Mouse (Mus musculus) forebrain, embryonic 14.5 days (tissue): Measurements from ENCODE around the gene Cacna2d2. TPM values are rescaled to one million over a fixed set of nuclear protein-coding genes. Genes with fewer than 3 reads are reported as not detected.
"Not testable (repeated sequence)": the region's sequence is repeated elsewhere in the genome, so short reads cannot be mapped to it uniquely, and the experiment has no call there.

Source experiments
- ATAC-seq: fragments of 200-750 bp; cut with Nextera tagmentation; 2 replicates; pipeline ENCODE4 v1.8.0; 2017; ENCODE audit warnings: mild to moderate bottlenecking, moderate library complexity
- DNase-seq: peaks from one replicate; pipeline ENCODE4 v3.0.0-alpha.2; 2015; ENCODE audit warnings: low spot score
- H3K27ac ChIP-seq: fragments of 300-500 bp; sonication (generic); 2 replicates; pipeline ENCODE4 v1.5.1; 2014; ENCODE audit warnings: low read depth, mild to moderate bottlenecking, control low read depth, low read length, moderate library complexity
- H3K27me3 ChIP-seq: fragments of 300-500 bp; sonication (generic); replicated peaks from 2 replicates; pipeline ENCODE4 v1.6.1; 2014; ENCODE audit warnings: low read length, control low read depth, mixed read lengths; ENCODE audit not compliant: control insufficient read depth, insufficient read depth
- H3K36me3 ChIP-seq: fragments of 300-500 bp; sonication (generic); 2 replicates; pipeline ENCODE4 v1.6.1; 2014; ENCODE audit warnings: low read length, control low read depth; ENCODE audit not compliant: control insufficient read depth, insufficient read depth
- H3K4me1 ChIP-seq: fragments of 300-500 bp; sonication (generic); 2 replicates; pipeline ENCODE4 v1.6.1; 2014; ENCODE audit warnings: antibody characterized with exemption, low read length, control low read depth; ENCODE audit not compliant: control insufficient read depth, insufficient read depth
- H3K4me2 ChIP-seq: fragments of 300-500 bp; sonication (generic); 2 replicates; pipeline ENCODE4 v1.6.1; 2014; ENCODE audit warnings: mild to moderate bottlenecking, control low read depth, low read length
- H3K4me3 ChIP-seq: fragments of 300-500 bp; sonication (generic); 2 replicates; pipeline ENCODE4 v1.5.1; 2014; ENCODE audit warnings: low read depth, low read length, control low read depth
- H3K9ac ChIP-seq: fragments of 300-500 bp; sonication (generic); 2 replicates; pipeline ENCODE4 v1.6.1; 2014; ENCODE audit warnings: mild to moderate bottlenecking, low read length, control low read depth, moderate library complexity
- H3K9me3 ChIP-seq: fragments of 300-500 bp; sonication (generic); replicated peaks from 2 replicates; pipeline ENCODE4 v1.6.1; 2016; ENCODE audit warnings: low read length, control low read depth, mixed read lengths; ENCODE audit not compliant: control insufficient read depth
- WGBS: fragments of 180-500 bp; shearing (Covaris S2); extraction: QIAGEN DNeasy Blood & Tissue Kit; methylation state at CpG from one replicate; pipeline ENCODE4 v1.1.7; 2014; 5-methylcytosine and 5-hydroxymethylcytosine counted together
- polyA plus RNA-seq: library from polyadenylated mRNA; unstranded; fragments of >200 nt; fragmentation: Nextera tagmentation; extraction: Ambion mirVana; gene quantifications from 2 replicates; pipeline ENCODE4 v1.2.1, GENCODE M21; 2014

The Cacna2d2 gene
- polyA plus RNA-seq, 1 experiment from 2014 or later: 4.2 TPM

DNA sequence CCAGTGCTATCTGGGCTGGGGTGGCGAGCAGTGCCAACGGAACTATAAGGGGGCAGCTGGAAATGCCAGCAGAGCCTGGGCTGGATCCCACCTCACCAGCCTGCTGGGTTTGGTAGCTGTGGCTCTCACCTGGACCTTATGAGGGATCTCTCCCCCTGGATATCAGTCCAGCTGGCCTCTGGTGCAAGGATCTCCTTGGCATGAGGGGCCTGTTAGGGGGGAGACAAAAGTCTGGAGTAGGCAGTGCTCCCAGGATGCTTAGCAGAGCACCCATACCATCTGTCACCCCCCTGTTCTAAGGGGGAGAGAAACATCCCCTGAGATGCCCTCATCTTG is 172.9 kb downstream of the Cacna2d2 start:
- ATAC-seq (no peak), DNase-seq (no peak)
- no peaks in the 10 kb centered on the region for H3K27me3 ChIP-seq
- no peak overlapping the region for H3K9ac ChIP-seq
- no peaks in the 10 kb centered on the region for H3K9me3 ChIP-seq
- peaks cover 39% of the 10 kb centered on the region for H3K36me3 ChIP-seq
- no peak overlapping the region for H3K27ac ChIP-seq
- WGBS: 97% methylated on average over 2 of the region's 2 CpGs
- peaks cover 25% of the 10 kb centered on the region for H3K4me1 ChIP-seq
- H3K4me2 ChIP-seq: no peak overlapping the region
- H3K4me3 ChIP-seq: no peak overlapping the region

GRCm38 (mm10) chr9:107573774-107574173 is 174.4 kb downstream of the Cacna2d2 start:
- not testable (repeated sequence) for H3K9ac ChIP-seq, H3K27ac ChIP-seq, H3K27me3 ChIP-seq, DNase-seq, ATAC-seq, H3K4me3 ChIP-seq, H3K4me2 ChIP-seq, H3K9me3 ChIP-seq
- H3K36me3 ChIP-seq: peaks cover 39% of the 10 kb centered on the region
- 80% methylated on average over 6 of the region's 6 CpGs for WGBS
- peaks cover 15% of the 10 kb centered on the region for H3K4me1 ChIP-seq

GRCm38 (mm10) chr9:107575579-107576356 is 176.4 kb downstream of the Cacna2d2 start:
- Histone ChIP-seq H3K4me1 (peaks cover 13% of the 10 kb centered on the region), H3K36me3 (peaks cover 37% of the 10 kb centered on the region), H3K9ac (no peak overlapping the region), H3K4me3 (no peak overlapping the region), H3K4me2 (no peak overlapping the region), H3K27ac (no peak overlapping the region), H3K27me3 (no peaks in the 10 kb centered on the region), H3K9me3 (no peaks in the 10 kb centered on the region)
- no peak for DNase-seq
- WGBS: 87% methylated on average over 14 of the region's 14 CpGs
- ATAC-seq: no peak

DNA sequence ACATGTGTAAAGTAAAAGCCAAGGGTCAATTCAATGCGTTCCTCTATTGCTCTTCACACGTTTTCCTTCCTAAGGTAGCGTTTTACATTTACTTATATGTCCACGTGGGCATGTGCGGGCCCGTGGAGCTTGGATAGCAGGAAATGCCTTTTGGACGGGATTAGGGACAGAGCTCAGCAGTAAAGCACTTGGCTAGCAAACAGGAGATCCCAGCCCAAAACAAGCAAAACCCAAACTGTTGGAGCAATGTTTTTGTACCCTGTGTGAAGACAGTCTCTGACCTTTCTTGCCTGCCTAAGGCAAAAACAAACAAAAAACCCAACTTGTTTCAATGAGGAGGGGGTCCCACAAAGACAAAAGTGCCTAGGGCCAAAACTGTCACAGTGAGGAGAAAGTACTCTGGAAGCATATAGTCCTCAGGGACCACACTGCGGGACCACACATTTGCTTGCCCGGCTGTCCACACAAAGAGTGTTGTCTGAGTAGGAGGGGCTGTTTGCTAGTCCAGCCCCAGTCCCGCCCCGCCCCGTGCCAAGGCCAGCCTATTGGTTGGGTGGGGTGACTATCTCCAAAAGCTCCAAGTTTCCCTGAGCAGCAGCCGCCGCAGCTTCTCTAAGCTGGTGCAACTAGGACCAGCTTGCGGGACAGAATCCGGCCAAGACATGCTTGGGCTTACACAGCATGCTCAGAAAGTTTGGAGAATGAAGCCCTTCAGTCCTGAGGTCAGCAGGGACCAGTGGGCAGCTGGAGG is 177.1 kb downstream of the Cacna2d2 start, which contains the start of gene Hyal1:
Gene Hyal1 (plus strand): TSS at position 571 of the 751 bp plus-strand sequence.
- Histone ChIP-seq H3K27ac (peak within 1 kb of the TSS; percentile 58; the same call in 1 of the 2 replicates), H3K9ac (peak within 1 kb of the TSS; percentile 38; the same call in 1 of the 2 replicates), H3K4me1 (peaks cover 13% of the 10 kb centered on the region), H3K27me3 (no peaks in the 10 kb centered on the region), H3K36me3 (peaks cover 29% of the 10 kb centered on the region), H3K4me2 (peak within 1 kb of the TSS; percentile 46), H3K4me3 (0 out of 2 replicates have a peak within 1 kb of the TSS, but pooled peaks have one; percentile 11), H3K9me3 (no peaks in the 10 kb centered on the region)
- ATAC-seq: peak; percentile 69
- WGBS: 26% methylated on average over 16 of the region's 16 CpGs
- peak; percentile 82 for DNase-seq

DNA sequence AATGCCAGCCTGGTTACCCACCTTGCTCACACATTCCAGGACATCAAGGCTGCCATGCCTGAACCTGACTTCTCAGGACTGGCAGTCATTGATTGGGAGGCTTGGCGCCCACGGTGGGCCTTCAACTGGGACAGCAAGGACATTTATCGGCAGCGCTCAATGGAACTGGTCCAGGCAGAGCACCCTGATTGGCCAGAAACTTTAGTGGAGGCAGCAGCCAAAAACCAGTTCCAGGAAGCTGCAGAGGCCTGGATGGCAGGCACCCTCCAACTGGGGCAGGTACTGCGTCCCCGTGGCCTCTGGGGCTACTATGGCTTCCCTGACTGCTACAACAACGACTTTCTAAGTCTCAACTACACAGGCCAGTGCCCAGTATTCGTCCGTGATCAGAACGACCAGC is 178.5 kb downstream of the Cacna2d2 start:
- Histone ChIP-seq H3K36me3 (peaks cover 18% of the 10 kb centered on the region), H3K4me1 (peaks cover 13% of the 10 kb centered on the region), H3K27ac (no peak overlapping the region), H3K27me3 (no peaks in the 10 kb centered on the region), H3K4me3 (no peak overlapping the region), H3K4me2 (no peak overlapping the region), H3K9me3 (no peaks in the 10 kb centered on the region), H3K9ac (no peak overlapping the region)
- DNase-seq (no peak), ATAC-seq (no peak)
- WGBS: 93% methylated on average over 10 of the region's 10 CpGs

DNA sequence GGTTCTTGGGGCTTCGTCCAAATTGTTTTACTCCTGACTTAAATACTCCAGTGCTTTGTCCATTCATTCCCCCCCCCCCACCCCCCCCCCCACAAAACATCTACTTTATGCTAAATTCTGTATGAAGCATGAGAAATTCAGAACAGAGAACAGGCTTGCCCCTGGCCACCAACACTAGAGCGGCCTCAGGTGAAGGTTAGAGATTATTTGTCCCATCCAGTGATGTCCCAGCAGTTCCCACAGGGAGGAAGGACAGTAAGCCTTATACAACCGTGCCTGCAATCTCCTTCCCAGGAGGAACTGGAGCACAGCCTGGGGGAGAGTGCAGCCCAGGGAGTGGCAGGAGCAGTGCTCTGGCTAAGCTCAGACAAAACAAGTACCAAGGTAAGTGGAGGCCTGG is 179.2 kb downstream of the Cacna2d2 start, which contains the start of gene Naa80:
Gene Naa80 (plus strand): TSS at position 301 of the 400 bp plus-strand sequence.
- peak within 1 kb of the TSS; percentile 11; the same call in 1 of the 2 replicates for H3K27ac ChIP-seq
- no peak within 1 kb of the TSS for H3K4me2 ChIP-seq

More for the DNA sequence above, 179.2 kb downstream of the Cacna2d2 start, which contains the start of gene Naa80:
- Histone ChIP-seq H3K36me3 (peaks cover 17% of the 10 kb centered on the region), H3K9ac (0 out of 2 replicates have a peak within 1 kb of the TSS, but pooled peaks have one; percentile 21), H3K4me3 (no peak within 1 kb of the TSS), H3K9me3 (no peaks in the 10 kb centered on the region), H3K27me3 (no peaks in the 10 kb centered on the region), H3K4me1 (peaks cover 13% of the 10 kb centered on the region)
- ATAC-seq (no peak), DNase-seq (no peak)
- 84% methylated on average over 3 of the region's 3 CpGs for WGBS

Other genes starting within 250 kb of the Cacna2d2 start
- 9.1 and 12.9 TPM in 2 replicates for gene Dock3, start 167.7 kb upstream of the Cacna2d2 start, polyA plus RNA-seq
- 1.4 and 1.9 TPM in 2 replicates for gene Mapkapk3, start 109.7 kb upstream of the Cacna2d2 start, polyA plus RNA-seq
- gene Cish, start 103.6 kb upstream of the Cacna2d2 start, polyA plus RNA-seq: 4.9 and 7.0 TPM in 2 replicates
- 14.0 and 15.7 TPM in 2 replicates for gene Hemk1, start 61.3 kb upstream of the Cacna2d2 start, polyA plus RNA-seq
- 2.0 and 2.3 TPM in 2 replicates for gene 6430571L13Rik, start 59.0 kb upstream of the Cacna2d2 start, polyA plus RNA-seq
- 44.4 and 53.4 TPM in 2 replicates for gene Tmem115, start 134.3 kb downstream of the Cacna2d2 start, polyA plus RNA-seq
- gene Cyb561d2, start 142.6 kb downstream of the Cacna2d2 start, polyA plus RNA-seq: 33.1 and 38.0 TPM in 2 replicates
- 83.2 and 83.8 TPM in 2 replicates for gene Nprl2, start 142.6 kb downstream of the Cacna2d2 start, polyA plus RNA-seq
- gene Zmynd10, start 147.7 kb downstream of the Cacna2d2 start, polyA plus RNA-seq: 4.3 and 4.6 TPM in 2 replicates
- gene Rassf1, start 151.9 kb downstream of the Cacna2d2 start, polyA plus RNA-seq: 34.7 and 37.1 TPM in 2 replicates
- 105 and 107 TPM in 2 replicates for gene Tusc2, start 163.6 kb downstream of the Cacna2d2 start, polyA plus RNA-seq
- gene Hyal2, start 168.3 kb downstream of the Cacna2d2 start, polyA plus RNA-seq: 98.0 and 109 TPM in 2 replicates
- gene Hyal1, start 177.3 kb downstream of the Cacna2d2 start, polyA plus RNA-seq: 2.6 and 3.3 TPM in 2 replicates
- gene Naa80, start 179.3 kb downstream of the Cacna2d2 start, polyA plus RNA-seq: 17.4 and 18.7 TPM in 2 replicates
- gene Hyal3, start 181.2 kb downstream of the Cacna2d2 start, polyA plus RNA-seq: 0.66 and 1.0 TPM in 2 replicates
- gene Ifrd2, start 188.0 kb downstream of the Cacna2d2 start, polyA plus RNA-seq: 18.7 and 19.1 TPM in 2 replicates
- gene Sema3b, start 209.6 kb downstream of the Cacna2d2 start, polyA plus RNA-seq: 0.85 and 1.3 TPM in 2 replicates
- gene Gnai2, start 235.8 kb downstream of the Cacna2d2 start, polyA plus RNA-seq: 371 and 423 TPM in 2 replicates